Mouse (Mus musculus): ENCODE data around the gene Naxd.
"Not testable (repeated sequence)": the region's sequence is repeated elsewhere in the genome, so short reads cannot be mapped to it uniquely, and the experiment has no call there.

Naxd gene

DNA sequence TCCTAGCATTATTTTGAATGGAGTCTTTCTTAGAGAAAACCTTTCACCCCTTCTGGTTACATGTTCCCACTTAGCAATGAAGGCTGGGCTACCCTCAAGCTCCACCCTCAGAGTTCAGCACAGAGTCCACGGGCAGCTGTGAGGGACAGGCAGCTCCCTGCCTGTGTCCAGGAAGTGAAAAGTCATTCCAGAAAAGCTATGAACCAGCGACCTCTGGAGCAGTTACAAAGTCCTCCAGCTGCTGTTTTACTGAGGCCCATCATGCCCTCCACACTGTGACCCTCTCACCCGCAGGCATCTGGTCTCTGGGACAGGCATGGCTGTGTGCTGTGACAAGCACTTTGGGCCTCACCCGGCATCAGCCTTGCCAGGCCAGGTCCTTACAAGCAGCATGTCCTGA lies 24.2 kb upstream of the Naxd start:
- no peak for DNase-seq (ENCODE audit: low spot score)

DNA sequence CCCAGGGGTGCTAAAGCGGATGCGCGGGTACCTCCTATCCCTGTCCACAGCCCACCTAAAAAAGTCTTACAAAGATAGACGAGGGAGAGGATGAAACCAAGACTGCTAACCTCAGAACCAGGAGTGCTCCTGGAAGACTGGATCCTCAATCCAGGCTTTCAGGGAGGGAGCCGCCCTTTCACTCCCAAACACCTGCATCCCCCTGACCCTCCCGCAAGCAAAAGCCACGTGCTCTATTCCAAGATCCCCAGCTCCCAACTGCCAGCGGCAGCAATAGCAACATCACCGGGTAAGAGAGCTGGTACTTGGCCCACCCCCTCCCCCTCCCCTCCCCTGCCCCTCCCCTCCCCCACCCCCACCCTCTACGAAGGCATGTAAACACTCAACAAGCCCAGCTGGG lies 21.9 kb upstream of the Naxd start:
- DNase-seq (ENCODE audit: low spot score), result no peak

DNA sequence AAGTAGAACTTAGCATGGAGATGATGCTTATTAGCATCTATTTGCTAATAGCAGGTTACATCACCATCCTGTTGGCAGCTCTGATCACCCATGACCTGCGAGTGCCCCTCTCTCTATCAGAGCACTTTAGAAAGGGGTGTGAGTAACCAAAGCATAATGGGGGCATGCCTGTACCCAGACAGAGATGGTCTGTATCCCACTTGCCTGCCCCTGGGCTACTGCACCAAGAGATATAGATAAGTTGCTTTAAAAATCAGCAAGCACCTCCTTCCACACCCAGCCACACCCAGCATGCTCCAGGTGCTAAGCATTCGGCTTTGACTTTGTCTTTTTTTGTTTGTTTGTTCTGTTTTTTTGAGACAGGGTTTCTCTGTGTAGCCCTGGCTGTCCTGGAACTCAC lies 21.4 kb upstream of the Naxd start:
- DNase-seq (ENCODE audit: low spot score), result no peak

DNA sequence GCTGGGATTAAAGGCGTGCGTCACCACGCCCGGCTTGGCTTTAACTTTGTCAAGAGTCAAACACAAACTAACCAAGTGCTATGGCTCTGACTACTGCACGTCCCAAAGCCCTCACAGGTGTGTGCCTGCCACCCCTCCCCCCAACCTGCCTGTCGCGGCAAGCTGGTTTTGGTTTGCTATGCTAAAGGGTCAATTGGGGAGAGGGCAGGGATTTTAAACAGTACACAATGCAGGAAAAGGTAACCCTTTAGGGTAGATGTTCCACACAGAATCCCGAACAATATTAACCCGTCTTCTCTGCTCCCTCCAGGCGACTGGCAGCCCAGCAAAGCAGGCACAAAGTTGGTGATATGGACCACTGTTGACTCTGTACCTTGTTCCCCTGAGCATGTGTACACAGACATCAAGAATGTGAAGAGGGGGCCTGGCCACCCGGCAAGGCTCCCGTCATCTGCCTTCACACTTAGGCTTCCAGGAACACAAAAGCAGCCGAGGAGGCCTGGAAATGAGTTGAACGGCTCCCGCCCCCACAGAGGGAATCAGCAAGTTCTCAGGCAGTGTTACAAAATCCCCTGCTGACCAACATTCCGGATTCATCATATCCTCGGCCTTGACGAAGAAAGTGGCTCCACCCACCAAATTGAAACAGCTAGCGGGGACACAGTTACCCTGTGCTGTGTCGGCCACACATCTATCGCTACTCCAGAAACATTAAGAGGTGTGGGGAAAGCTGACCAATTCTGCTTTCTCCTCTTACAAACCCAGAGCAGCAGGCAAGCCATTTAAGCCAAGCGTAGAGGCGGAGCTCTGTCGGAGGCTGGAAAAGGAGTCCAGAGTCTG lies 20.7 kb upstream of the Naxd start:
- DNase-seq (ENCODE audit: low spot score), result no peak

DNA sequence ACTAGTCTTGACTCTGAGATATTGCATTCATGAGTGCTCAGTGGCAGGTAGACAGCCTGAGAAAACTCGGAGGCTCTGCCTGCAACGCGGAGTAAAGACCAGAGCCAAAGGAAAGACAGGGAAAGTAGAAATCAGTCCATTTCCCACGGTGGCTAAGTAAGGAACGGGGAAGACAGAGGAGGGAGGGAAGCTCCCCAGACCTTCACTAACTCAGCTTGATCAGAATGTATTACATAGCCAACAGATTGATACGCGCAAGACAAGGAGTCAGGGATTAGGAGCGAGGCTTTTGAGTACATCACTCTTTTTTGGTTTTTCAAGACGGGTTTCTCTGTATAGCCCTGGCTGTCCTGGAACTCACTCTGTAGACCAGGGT lies 20.1 kb upstream of the Naxd start:
- no peak for DNase-seq (ENCODE audit: low spot score)

DNA sequence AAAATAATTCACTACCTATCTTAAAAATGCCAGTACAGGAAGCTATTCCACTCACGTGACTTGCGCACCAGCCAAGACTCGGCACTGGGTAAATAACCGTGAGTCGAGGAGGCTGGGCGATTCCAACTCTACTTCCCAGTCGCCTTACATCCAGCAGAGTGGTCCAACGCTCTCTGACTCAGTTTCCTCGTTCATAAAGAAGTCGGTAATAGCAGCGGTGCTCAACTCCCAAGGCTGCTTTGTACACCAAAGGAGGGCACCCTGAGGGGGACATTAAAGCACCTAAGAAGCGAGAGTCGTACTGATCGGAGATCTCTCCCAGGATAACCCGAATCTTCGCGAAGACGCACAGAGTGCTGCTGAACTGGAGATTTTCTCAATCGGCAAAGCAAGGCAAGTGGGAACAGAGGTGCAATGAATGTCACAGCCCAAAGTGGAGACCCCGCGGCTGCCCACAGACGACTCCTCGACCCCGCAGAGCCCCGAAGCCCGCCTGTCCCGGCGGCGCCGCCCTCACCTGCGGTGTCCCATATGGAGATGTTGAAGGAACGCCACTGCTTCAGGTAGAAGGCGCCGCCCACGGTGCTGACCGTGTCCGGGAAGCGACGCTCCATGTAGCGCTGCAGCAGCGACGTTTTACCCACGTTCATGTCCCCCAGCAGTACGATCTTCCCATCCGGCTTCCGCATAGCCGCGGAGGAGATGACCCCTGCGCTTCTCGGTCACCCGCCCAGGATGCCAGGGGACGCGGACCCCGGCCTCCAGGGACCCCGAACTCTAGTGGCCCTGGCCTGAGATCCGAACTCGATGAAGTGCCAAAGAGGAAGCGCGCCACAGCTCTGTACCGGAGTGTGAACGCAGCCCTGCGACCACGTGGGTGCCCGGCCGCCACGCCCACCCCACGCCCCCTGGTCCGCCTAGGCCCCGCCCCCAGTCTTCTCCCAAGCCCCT lies 19.2 kb upstream of the Naxd start, which contains the start of gene Rab20:
TSS of gene Rab20 (minus strand) at position 900 of the 951 bp plus-strand sequence.
- DNase-seq (ENCODE audit: low spot score), result peak; percentile 57

DNA sequence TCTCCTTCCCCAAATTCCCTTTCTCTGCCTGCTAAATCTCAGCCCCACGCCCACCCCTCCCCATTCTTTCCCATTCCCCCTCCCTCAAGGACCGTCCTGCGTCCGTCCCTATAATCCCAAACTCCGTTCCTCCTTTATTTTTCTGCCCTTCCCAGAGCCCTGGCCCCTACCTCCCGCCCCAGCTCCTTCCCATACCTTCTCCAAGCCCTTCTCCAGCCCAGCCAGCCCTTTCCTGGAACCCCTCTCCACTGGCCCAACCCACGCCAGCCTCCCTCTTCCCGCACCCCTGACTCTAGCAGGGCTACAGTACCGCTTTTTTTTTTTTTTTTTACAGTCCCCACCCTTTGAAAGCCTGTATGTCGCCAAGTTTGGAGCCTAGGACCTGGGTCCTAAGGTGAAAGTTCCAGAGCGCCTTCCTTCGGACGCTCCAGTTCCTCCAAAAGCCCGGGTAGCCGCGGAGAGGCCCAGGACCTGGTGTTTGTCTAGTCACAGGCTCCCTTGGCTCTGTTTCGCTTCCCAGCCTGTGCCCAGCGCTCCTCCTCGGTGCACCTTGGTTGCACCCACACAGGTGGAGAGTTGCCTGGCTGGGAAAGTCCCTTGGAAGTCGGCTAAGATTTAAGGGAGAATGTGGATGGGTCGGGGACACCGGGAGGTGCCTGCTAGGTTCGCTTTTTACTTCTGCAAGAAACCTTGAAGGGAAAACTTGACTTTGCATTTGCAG lies 18.3 kb upstream of the Naxd start:
- DNase-seq (ENCODE audit: low spot score), result no peak

DNA sequence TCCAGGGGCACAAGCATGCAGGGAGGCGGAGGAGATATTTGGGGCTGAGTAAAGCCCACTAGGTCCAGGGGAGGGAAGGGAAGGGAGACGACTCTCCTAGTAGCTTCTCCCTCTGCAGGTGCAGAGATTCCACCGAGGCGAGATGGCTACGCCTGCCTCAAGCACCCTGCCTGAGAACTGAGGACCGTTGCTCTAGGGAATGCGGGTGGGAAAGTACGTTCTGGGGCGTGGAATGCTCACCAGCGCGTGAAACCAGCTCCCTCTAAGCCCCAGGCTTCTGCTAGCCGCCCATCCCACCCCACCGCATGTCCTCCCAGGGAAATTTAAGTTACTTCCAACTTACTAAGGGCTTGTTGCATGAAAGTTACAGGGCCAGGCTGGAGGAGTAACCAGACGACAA lies 17.7 kb upstream of the Naxd start:
- no peak for DNase-seq (ENCODE audit: low spot score)

DNA sequence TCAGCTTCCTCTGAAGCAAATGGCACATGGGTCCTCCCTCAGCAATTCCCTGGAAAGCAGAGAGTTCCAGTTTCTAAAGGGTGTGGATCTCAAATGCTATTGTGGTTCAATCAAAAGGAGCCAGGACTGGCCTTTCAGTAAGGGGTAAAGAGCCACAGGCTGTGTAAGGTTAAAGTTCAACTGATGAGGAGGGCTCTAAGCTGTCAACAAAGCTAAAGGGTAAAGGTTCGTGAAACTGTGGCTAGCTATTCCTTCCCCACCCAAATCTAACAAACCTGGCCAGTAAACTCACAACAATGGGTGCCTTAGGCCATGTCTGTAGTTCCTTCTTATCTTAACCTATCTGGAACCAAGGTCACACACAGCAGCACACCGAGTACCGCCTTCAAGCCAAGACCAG lies 15.4 kb upstream of the Naxd start:
- DNase-seq (ENCODE audit: low spot score), result no peak

DNA sequence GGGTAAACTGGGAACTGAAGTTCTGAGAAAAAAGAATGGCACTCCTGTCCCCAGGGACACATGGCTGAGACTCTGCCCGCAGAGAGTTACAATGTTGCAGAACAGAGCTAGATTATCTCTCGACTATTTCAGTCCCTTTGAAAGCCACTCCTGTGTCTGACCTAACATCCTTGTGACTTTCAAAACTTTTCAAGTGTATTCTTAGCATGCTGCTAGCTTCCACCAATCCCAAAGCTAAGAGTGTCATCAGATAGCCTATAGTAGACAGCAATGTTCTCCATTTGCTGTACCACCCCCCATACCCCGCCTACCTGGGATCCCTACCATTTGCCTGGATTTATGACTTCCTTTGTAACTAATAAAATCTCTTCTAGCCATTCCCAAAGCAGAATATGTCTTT lies 14.8 kb upstream of the Naxd start:
- DNase-seq (ENCODE audit: low spot score), result no peak

DNA sequence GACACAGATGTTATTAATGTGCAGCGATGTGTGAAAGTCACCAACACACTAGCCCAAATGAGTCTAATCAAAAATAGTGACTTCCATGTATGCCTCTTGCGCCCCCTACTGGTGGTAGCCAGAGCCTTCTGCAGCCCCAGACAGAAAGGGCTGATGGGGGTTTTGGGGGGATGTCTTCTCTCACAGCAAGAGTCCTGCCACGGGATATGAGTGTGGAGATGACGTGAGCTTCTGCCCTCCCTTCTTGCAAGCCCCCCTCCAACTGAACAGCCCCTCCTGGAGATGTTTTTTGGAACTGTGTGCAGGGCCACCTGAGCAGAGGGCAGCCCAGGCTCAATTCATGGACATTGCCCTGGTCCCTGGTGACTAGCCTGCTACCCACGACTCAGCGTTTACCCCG lies 11.2 kb upstream of the Naxd start:
- peak; percentile 73 for DNase-seq (ENCODE audit: low spot score)

DNA sequence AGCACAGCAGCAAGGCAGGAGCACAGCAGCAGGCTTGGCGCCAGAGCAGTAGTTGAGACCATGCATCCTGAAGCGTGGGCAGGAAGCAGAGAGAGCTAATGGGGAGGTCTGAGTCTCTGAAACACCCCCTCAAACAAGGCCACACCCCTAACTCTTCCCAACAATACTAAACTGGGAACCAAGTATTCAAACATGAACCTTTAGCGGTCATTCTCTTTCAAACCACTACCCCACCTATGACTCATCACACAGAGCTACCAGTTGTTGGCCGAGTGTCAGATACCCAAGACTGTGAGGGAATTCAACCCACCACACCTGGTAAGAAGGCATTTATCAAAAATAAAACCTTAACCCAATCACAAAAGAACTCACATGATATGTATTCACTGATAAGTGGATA lies 10.1 kb upstream of the Naxd start:
- DNase-seq (ENCODE audit: low spot score), result no peak

DNA sequence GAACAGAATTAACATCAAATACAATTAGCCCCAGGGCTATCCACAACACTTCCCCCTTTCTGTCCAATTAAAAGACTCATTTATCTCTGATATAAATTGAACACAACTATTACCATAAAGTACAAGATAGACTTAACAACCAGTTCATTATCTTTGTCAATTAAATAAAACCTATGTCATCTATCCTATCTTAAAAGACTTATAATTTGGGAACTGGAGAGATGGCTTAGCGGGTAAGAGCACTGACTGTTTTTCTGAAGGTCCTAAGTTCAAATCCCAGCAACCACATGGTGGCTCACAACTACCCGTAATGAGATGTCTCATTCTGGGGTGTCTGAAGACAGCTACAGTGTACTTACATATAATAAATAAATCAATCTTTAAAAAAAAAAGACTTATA lies 5.0 kb upstream of the Naxd start:
- DNase-seq (ENCODE audit: low spot score), result not testable (repeated sequence)

DNA sequence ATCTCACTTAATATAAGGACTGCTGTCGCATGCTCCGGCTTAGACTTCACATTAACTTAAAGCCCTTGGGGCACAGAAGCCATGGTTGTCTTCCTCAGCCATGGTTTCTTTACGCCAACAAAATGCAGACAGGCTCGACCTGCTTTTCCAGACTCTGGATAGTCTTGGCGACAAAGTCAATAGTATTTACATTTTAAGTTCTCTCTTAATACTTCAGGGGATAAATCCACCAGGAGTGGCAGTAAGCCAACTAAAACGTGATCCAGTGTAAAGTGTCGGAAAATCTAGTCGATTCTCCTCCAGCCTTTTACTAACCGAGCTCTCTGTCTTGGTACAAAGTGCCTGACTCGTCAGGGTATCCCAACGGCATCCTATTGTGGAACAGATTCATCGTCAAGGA lies 975 bp downstream of the Naxd start:
- no peak for DNase-seq (ENCODE audit: low spot score)

DNA sequence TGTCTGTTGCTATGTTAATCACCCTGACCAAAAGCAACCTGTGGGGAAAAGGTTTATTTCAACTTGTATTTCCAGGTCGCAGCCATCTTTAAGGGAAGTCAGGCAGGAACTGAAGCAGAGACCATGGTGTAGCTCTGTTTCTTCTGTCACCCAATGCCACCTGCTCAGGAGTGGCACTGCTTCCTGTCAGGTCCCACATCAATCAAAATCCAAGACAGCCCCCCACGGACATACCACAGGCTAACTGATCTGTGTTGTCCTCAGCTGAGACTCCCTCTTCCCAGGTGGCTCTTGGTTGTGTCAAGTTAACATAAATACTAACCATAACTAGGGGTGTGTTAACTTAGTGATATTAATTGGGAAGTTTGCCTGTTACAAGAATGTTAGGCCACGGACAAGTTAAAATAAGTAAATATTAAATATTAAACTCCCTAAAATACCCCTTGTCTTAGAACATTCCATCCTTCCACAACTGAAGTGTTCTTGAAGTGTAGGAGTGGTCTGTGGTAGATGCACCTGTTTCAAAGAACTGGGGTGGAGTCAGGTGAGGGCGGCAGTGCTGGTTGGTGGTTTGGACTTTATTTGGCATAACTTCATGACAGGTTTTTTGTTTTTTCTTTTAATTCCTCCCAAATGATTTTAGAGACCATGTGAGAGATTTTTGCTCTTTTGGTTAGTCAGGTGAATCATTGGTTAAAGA lies 1.6 kb downstream of the Naxd start:
- DNase-seq (ENCODE audit: low spot score), result no peak

DNA sequence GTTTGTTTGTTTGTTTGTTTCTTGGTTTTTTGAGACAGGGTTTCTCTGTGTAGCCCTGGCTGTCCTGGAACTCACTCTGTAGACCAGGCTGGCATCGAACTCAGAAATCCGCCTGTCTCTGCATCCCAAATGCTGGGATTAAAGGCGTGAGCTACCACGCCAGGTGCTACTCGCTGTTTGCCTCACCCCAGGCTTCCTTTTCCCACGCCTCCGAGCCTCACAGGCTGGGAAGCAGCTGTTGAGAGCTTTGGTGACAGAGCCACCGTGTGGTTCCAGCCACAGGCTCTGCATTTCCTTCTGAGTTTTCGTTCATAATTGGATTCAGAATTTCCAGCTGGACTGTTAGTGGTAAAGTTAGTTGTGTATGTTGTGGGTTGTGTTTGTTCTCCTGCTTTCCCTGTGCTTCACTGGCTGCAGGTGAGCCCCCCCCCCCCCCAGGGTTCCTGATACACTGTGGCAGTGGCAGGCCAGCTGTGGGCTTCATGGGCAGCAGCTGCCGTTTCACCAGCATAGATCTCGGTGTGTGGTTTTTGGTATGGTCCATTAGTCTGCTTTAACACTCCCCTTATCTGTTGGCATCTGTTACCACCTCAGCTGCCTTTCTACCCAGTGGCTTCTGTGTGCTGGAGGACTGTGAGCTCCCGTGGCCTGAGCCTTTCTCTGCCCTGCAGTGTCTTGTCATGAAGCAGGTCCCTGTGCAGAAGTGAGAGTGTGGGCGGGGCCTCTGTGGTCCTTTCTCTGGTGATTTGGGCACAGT lies 6.3 kb downstream of the Naxd start:
- no peak for DNase-seq (ENCODE audit: low spot score)

DNA sequence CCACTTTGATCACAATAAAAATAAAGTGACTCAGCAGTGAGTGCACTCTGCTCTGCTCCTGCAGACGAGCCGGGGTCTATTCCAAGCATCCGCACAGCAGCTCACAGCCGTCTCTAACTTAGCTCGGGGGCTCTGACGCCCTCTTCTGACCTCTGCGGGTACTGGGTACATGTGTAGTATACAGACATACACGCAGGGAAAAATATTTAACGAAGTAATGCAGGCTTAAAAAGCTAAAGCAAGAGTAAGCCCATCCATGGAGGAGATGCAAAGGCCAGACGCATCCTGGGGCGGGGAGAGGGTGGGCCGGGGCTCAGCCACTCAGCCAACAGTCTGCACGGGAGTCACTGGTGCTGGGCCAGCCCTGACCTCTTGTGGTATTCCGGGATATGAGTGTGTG lies 8.8 kb downstream of the Naxd start:
- DNase-seq (ENCODE audit: low spot score), result no peak

DNA sequence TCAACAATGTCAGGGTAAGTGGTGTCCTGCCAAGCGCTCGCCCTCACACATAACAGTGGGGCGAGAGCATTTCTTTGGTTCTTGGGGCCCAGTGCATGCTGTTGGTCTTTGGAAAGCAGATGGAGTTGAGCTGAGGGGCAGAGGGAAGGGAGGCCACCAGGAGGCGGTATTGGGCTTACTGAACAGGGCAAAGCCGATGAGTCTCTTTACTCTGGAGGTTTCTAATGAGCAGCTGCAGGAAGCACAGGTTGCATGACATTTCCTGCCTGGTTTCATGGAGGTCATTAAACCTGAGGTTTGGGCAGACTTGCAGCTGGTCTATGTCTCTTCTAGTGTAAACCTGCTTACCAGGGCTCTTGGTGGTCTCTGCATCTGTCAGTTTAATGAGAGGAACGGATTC lies 9.5 kb downstream of the Naxd start:
- peak; percentile 35 for DNase-seq (ENCODE audit: low spot score)

DNA sequence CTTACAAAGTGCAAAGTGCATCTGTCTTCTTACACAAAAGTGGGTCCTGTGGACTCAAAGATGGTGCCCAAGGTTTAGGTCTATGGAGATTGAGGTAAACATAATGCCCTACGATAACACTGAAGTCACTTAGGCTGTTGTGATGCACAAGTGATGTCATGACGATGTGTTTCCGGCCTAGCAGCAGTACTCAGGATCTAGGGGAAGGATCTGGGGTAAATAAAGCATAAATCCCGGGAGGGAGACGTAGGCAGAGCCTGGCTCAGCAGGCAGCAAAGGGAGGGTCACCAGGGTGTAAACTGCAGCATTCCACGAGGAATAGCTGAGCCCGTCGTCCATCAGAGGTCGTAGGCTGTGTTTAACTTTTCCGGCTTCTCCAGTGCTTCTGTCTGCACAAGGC lies 11.6 kb downstream of the Naxd start:
- no peak for DNase-seq (ENCODE audit: low spot score)

DNA sequence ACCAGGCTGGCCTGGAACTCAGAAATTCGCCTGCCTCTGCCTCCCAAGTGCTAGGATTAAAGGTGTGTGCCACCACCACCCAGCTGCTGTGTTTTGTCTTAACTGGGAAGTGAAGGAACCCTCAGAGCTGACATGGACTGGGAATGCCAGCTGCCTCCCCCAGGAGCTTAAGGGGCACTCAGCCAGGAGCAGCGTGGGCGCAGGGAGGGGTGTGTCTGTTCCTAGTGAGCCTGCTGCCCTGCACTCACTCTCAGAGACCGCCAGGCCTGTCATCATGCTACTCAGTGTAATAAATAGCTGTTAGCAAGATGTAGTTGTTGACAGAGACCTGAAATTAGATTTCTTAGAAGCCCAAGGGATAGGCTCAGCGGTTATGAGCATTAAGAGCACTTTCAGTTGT lies 13.7 kb downstream of the Naxd start:
- DNase-seq (ENCODE audit: low spot score), result no peak

DNA sequence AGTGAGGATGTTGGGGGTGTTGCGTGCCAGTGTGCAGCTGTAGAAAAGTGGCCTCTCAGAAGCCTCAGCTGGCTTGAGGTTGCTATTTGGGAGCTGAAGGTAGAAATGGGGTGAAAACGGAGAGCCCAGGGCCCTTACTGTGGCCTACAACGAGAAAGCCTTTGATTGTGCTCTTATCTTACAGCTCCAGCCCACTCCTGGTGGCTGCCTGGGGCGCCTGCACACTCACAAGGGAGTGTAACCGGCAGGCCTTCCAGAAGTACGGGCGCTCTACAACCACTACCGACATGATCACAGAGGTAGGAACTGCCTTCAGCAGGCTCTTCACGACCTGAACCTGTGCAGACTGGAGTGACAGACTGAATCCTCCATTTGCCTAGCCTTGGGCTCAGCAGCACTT lies 15.4 kb downstream of the Naxd start:
- DNase-seq (ENCODE audit: low spot score), result no peak
